Mouse (Mus musculus) G1E (cell line): ENCODE measurements around the gene Fmnl2.

ENCODE experiments used
- CTCF ChIP-seq: IDR thresholded peaks from 2 replicates; pipeline ENCODE4 v1.5.1; 2012; ENCODE audit warnings: low read depth, low read length, inconsistent platforms, mixed read lengths
- GATA1 ChIP-seq: IDR thresholded peaks from 2 replicates; pipeline ENCODE4 v1.6.1; 2012; ENCODE audit warnings: borderline replicate concordance, low read length, inconsistent platforms, mixed read lengths

DNA sequence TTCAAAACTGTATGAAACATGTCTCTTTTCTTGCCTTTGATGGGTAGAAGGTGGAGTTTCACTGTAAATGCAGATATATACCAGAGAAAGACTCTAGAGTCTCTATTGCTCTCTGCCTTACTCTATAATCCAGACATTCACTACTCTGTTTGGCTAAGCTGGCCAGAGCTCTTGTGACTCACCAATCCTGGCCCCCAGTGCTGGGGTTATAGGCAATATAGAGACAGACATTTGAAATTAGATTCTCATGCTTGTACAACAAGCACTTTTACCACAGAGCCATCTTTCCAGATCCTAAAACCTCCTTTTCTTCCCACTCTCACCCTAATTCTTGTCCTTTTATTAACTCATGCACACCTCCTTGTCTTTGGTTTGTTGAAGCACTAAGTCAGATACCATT lies 316.3 kb downstream of the Fmnl2 start:
- TF ChIP-seq CTCF (no peak), GATA1 (no peak)
